Mouse (Mus musculus): ENCODE results near the gene Entpd7. TPM values are rescaled to one million over a fixed set of nuclear protein-coding genes. Genes with fewer than 3 reads are reported as not detected.

Entpd7 gene
- polyA plus RNA-seq, 1 experiment from 2014 or later = 10.4 TPM

- Histone ChIP-seq H3K36me3 (replicated peaks) (no peaks in the 10 kb centered on the region), H3K4me3 (no peak overlapping the region), H3K9ac (no peak overlapping the region), H3K4me1 (no peaks in the 10 kb centered on the region), H3K4me2 (no peak overlapping the region), H3K27ac (no peak overlapping the region), H3K9me3 (no peaks in the 10 kb centered on the region), H3K27me3 (replicated peaks) (no peaks in the 10 kb centered on the region)
- ATAC-seq (replicated peaks) = no peak
- 72% methylated on average over 2 of the region's 2 CpGs for WGBS
Observed at GRCm38 (mm10) chr19:43762410-43762809, 72.9 kb downstream of the Entpd7 start.

GRCm38 (mm10) chr19:43766451-43766850, 77.0 kb downstream of the Entpd7 start:
- Histone ChIP-seq H3K36me3 (replicated peaks) (no peaks in the 10 kb centered on the region), H3K4me2 (no peak overlapping the region), H3K27ac (no peak overlapping the region), H3K9ac (no peak overlapping the region), H3K27me3 (replicated peaks) (no peaks in the 10 kb centered on the region), H3K4me3 (no peak overlapping the region), H3K9me3 (no peaks in the 10 kb centered on the region), H3K4me1 (no peaks in the 10 kb centered on the region)
- WGBS = 91% methylated on average over 5 of the region's 5 CpGs
- ATAC-seq (replicated peaks) = no peak

- Histone ChIP-seq H3K4me1 (no peaks in the 10 kb centered on the region), H3K4me3 (no peak overlapping the region), H3K36me3 (replicated peaks) (no peaks in the 10 kb centered on the region), H3K27ac (no peak overlapping the region), H3K4me2 (no peak overlapping the region), H3K9me3 (no peaks in the 10 kb centered on the region), H3K27me3 (replicated peaks) (no peaks in the 10 kb centered on the region), H3K9ac (no peak overlapping the region)
- WGBS = 85% methylated on average over 9 of the region's 9 CpGs
- ATAC-seq (replicated peaks) = no peak
Observed at GRCm38 (mm10) chr19:43767549-43768322, 78.3 kb downstream of the Entpd7 start.

GRCm38 (mm10) chr19:43769366-43769960, 80.0 kb downstream of the Entpd7 start:
- H3K27me3 ChIP-seq (replicated peaks) = no peaks in the 10 kb centered on the region
- H3K4me2 ChIP-seq = no peak overlapping the region
- H3K27ac ChIP-seq = no peak overlapping the region
- H3K9ac ChIP-seq = no peak overlapping the region
- H3K4me3 ChIP-seq = no peak overlapping the region
- WGBS = 83% methylated on average over 5 of the region's 5 CpGs
- no peak for ATAC-seq (replicated peaks)
- no peaks in the 10 kb centered on the region for H3K4me1 ChIP-seq
- H3K36me3 ChIP-seq (replicated peaks) = no peaks in the 10 kb centered on the region
- H3K9me3 ChIP-seq = no peaks in the 10 kb centered on the region

- Histone ChIP-seq H3K9me3 (no peaks in the 10 kb centered on the region), H3K36me3 (replicated peaks) (no peaks in the 10 kb centered on the region), H3K4me2 (no peak overlapping the region), H3K27me3 (replicated peaks) (no peaks in the 10 kb centered on the region), H3K4me3 (no peak overlapping the region), H3K9ac (no peak overlapping the region), H3K4me1 (no peaks in the 10 kb centered on the region), H3K27ac (no peak overlapping the region)
- 94% methylated on average over 4 of the region's 4 CpGs for WGBS
- no peak for ATAC-seq (replicated peaks)
Observed at GRCm38 (mm10) chr19:43770584-43770983, 81.1 kb downstream of the Entpd7 start.

- Histone ChIP-seq H3K9me3 (no peaks in the 10 kb centered on the region), H3K4me2 (no peak overlapping the region), H3K36me3 (replicated peaks) (no peaks in the 10 kb centered on the region), H3K27ac (no peak overlapping the region), H3K27me3 (replicated peaks) (no peaks in the 10 kb centered on the region), H3K9ac (no peak overlapping the region), H3K4me1 (no peaks in the 10 kb centered on the region), H3K4me3 (no peak overlapping the region)
- ATAC-seq (replicated peaks) = no peak
- WGBS = 91% methylated on average over 5 of the region's 5 CpGs
Observed at GRCm38 (mm10) chr19:43771499-43771969, 82.1 kb downstream of the Entpd7 start.

- no peaks in the 10 kb centered on the region for H3K9me3 ChIP-seq
- no peaks in the 10 kb centered on the region for H3K36me3 ChIP-seq (replicated peaks)
- H3K4me2 ChIP-seq = no peak overlapping the region
- H3K4me3 ChIP-seq = no peak overlapping the region
- WGBS = 43% methylated on average over 6 of the region's 6 CpGs
- no peak overlapping the region for H3K27ac ChIP-seq
- ATAC-seq (replicated peaks) = no peak
- no peak overlapping the region for H3K9ac ChIP-seq
- no peaks in the 10 kb centered on the region for H3K4me1 ChIP-seq
- no peaks in the 10 kb centered on the region for H3K27me3 ChIP-seq (replicated peaks)
Observed at GRCm38 (mm10) chr19:43772311-43772710, 82.8 kb downstream of the Entpd7 start.

GRCm38 (mm10) chr19:43775433-43775832, 86.0 kb downstream of the Entpd7 start:
- no peak overlapping the region for H3K27ac ChIP-seq
- H3K4me1 ChIP-seq = no peaks in the 10 kb centered on the region
- H3K9ac ChIP-seq = no peak overlapping the region
- no peaks in the 10 kb centered on the region for H3K36me3 ChIP-seq (replicated peaks)
- ATAC-seq (replicated peaks) = no peak
- H3K4me3 ChIP-seq = no peak overlapping the region
- no peaks in the 10 kb centered on the region for H3K9me3 ChIP-seq
- H3K4me2 ChIP-seq = no peak overlapping the region
- H3K27me3 ChIP-seq (replicated peaks) = no peaks in the 10 kb centered on the region
- WGBS = 86% methylated on average over 10 of the region's 10 CpGs

GRCm38 (mm10) chr19:43776561-43776960, 87.1 kb downstream of the Entpd7 start:
- Histone ChIP-seq H3K4me1 (no peaks in the 10 kb centered on the region), H3K4me3 (no peak overlapping the region), H3K27ac (no peak overlapping the region), H3K36me3 (replicated peaks) (no peaks in the 10 kb centered on the region), H3K9me3 (no peaks in the 10 kb centered on the region), H3K4me2 (no peak overlapping the region), H3K9ac (no peak overlapping the region), H3K27me3 (replicated peaks) (no peaks in the 10 kb centered on the region)
- ATAC-seq (replicated peaks) = no peak
- 86% methylated on average over 4 of the region's 4 CpGs for WGBS

- Histone ChIP-seq H3K9me3 (no peaks in the 10 kb centered on the region), H3K4me3 (no peak overlapping the region), H3K36me3 (replicated peaks) (no peaks in the 10 kb centered on the region), H3K4me1 (no peaks in the 10 kb centered on the region), H3K27ac (no peak overlapping the region), H3K9ac (no peak overlapping the region), H3K27me3 (replicated peaks) (no peaks in the 10 kb centered on the region), H3K4me2 (no peak overlapping the region)
- ATAC-seq (replicated peaks) = no peak
- WGBS = 78% methylated on average over 2 of the region's 2 CpGs
Observed at GRCm38 (mm10) chr19:43777308-43777707, 87.8 kb downstream of the Entpd7 start.

GRCm38 (mm10) chr19:43780391-43780790, 90.9 kb downstream of the Entpd7 start:
- Histone ChIP-seq H3K9me3 (no peaks in the 10 kb centered on the region), H3K4me1 (no peaks in the 10 kb centered on the region), H3K27ac (no peak overlapping the region), H3K36me3 (replicated peaks) (no peaks in the 10 kb centered on the region), H3K4me3 (no peak overlapping the region), H3K27me3 (replicated peaks) (no peaks in the 10 kb centered on the region), H3K4me2 (no peak overlapping the region), H3K9ac (no peak overlapping the region)
- WGBS = 90% methylated on average over 5 of the region's 5 CpGs
- ATAC-seq (replicated peaks) = no peak

GRCm38 (mm10) chr19:43781980-43782379, 92.5 kb downstream of the Entpd7 start, which contains the start of gene Abcc2:
Gene Abcc2 (plus strand): TSS chr19:43782192.
- no peaks in the 10 kb centered on the region for H3K36me3 ChIP-seq (replicated peaks)
- no peaks in the 10 kb centered on the region for H3K4me1 ChIP-seq
- H3K9ac ChIP-seq = no peak within 1 kb of the TSS
- no peak for ATAC-seq (replicated peaks)
- WGBS = 88% methylated on average over 3 of the region's 3 CpGs
- no peak within 1 kb of the TSS for H3K27ac ChIP-seq
- H3K4me3 ChIP-seq = no peak within 1 kb of the TSS
- no peak within 1 kb of the TSS for H3K4me2 ChIP-seq
- H3K27me3 ChIP-seq (replicated peaks) = no peaks in the 10 kb centered on the region
- no peaks in the 10 kb centered on the region for H3K9me3 ChIP-seq

Measured in midbrain, embryonic 15.5 days (tissue).